Mouse (Mus musculus): ENCODE data around the gene Gtf2ird1.

- TF ChIP-seq POLR2A (IDR thresholded peaks at IDR 0.05; ENCODE audit: extremely low read depth, insufficient read depth, low read length) (no peak), CTCF (IDR thresholded peaks at IDR 0.05; ENCODE audit: low read depth, low read length) (no peak)
These were observed 113.9 kb downstream of the Gtf2ird1 start for GRCm38 (mm10) chr5:134342503-134343205.
